Mouse (Mus musculus): ENCODE results near the gene Cacna2d2.
A peak's percentile ranks its signal among the peaks of the same experiment; 100 is the strongest.

The Cacna2d2 gene

DNA sequence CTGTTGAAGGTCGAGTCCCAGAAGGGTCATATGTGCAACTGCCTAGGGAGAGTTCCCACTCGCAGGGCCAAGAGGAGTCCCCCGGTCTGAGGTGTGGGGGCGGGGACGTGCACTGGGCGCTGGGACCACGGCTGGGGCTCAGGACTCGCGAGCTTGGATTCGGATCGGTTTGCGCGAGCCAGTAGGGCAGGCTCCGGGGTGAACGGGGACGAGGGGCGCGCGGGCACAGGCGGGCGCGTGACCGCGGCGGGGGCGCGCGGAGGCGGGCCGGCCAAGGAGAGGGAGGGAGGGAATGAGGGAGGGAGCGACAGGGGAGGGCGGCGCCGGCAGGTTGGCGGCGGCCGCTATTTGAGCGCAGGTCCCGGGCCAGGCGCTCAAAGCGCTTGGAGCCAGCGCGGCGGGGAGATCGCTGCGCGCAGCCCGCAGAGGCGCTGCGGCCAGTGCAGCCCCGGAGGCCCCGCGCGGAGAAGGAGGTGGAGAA, at the start of gene Cacna2d2:
Gene Cacna2d2, plus strand, starts transcription at position 122 of the 481 bp plus-strand sequence.
- DNase-seq (ENCODE audit: low read depth): no peak

DNA sequence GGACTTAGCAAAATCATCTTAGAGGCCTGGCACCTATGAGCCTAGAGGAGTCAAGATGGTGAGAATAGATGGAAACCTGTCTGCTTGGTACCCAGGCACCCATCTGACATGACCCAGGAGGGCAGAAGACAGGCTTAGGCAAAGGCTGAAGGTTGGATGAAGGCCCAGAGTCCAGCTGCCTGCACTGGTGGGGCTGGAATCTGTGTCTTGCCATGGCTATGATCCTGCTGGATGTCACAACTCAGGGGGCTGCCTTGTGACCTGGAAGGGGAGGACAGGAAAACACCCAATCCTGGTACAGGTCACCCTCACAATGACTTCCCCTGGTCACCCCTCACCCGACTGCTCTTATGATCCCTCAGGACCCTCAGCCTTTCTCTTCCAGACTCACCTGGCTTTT, 44.6 kb upstream of the Cacna2d2 start:
- DNase-seq (ENCODE audit: low read depth): no peak

DNA sequence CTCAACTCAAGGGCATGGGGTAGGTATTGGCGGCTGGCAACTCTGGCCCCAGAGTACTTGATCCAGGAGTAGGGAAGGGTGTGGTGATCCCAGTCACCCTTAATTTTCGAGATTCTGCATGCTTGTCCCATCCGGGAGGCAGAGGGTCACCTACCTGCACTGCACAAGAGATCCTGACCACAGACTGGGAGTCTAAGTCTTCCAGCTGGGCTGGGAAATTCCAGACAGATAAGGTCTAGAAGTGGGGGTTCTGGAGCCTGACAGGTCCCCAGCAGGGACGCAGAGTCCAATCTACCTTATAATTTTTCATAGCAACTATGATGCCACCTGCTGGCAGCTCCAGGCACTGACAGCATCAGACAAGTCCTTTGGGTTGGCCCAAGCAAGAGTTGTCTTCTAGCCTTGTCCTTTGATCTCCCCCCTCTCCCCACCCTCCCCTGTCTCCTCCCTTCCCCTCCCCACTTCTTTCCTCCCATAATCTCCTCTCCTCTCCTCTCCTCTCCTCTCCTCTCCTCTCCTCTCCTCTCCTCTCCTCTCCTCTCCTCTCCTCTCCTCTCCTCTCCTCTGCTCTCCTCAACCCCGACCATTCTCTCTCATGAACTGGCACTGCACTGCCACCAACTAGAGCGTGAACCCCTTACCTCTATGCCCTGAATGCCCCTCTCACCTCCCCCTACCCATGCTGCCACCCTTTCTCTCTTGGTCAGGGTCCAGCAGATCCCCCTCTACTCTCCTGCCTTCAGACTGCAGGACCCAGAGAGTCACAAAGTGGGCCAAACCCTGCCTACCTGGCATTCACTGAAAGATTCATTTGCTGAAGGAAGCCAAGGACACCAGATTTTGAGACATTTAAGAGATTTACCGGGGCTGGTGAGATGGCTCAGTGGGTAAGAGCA, 43.3 kb upstream of the Cacna2d2 start:
- DNase-seq (ENCODE audit: low read depth): peak; percentile 79

DNA sequence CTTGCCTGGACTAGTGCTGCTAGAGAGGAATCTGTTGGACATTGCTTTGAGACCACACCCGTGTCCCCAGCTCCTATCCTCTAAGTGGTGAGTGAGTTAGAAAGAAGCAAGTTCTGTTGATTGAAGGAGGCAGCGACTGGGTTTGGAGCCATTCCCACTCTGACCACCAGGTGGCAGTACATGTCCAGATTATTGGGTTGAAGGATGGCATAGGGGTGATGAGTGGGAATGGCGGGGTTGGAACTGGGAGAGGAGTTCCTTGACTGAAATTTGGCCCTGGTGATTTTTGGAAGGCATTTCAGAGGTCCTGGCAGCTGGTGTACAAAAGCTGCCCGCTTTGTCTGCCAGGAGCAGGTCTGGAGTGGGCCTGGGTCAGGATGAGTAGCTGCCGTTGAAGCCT, 41.8 kb upstream of the Cacna2d2 start:
- peak; percentile 61 for DNase-seq (ENCODE audit: low read depth)

DNA sequence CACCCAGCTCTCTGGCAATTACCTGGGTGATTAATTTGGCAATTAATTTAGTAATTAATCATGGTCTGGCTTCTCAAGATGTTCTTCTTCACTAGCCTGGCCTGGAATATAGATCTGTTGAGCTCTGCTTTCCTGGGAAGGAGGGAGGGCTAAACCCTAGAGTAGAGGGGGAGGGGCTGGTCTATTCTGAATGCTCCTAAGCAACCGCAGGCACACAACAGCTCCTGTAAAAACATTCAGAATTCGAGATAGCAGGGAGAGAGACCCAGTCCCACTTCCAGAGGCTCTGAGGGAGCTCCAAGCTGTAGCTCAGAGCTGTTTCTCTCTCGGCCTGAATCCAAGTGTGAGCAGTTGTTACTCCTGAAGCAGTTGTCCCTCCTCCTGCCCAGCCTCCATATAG, 38.4 kb upstream of the Cacna2d2 start:
- DNase-seq (ENCODE audit: low read depth): no peak

DNA sequence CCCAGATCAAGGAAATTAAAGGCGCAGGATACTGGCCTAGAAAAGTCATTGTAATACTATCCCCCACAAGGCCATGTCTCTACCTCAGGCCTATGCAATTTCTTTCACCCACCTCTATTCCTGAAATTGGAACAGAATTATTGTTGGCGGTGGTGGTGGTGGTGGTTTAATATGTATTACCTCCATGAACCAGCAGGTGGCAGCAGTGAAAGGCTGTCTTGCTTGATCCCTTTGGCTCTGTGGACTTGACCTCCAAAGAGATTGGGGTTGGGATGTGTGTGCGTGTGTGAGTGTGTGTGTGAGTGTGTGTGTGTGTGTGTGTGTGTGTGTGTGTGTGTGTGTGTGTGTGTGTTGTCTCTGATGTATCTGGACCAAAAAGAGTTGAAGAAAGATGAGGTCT, 32.8 kb upstream of the Cacna2d2 start:
- DNase-seq (ENCODE audit: low read depth): peak; percentile 44

DNA sequence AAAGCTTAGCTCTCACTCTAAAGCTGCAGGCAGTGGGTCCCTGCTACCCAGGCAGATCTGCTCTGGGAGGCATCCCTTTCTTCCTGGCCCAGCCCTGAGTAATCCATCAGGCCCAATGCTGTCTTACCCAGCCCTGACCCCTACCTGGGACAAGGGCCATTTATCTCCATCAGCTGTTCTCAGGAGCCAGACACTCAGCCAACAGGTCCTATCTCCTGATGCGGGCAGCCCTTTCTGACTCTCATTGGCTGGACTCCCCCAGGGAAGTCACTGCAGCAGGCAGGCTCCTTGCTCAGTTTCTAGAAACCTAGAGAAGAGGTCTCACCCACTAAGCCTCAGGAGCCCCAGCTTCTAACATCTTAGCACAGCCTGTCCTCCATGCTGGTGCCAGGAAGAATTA, 31.1 kb upstream of the Cacna2d2 start:
- DNase-seq (ENCODE audit: low read depth): no peak

- no peak for DNase-seq (ENCODE audit: low read depth)
These were observed 29.9 kb upstream of the Cacna2d2 start for GRCm38 (mm10) chr9:107369270-107370105.

DNA sequence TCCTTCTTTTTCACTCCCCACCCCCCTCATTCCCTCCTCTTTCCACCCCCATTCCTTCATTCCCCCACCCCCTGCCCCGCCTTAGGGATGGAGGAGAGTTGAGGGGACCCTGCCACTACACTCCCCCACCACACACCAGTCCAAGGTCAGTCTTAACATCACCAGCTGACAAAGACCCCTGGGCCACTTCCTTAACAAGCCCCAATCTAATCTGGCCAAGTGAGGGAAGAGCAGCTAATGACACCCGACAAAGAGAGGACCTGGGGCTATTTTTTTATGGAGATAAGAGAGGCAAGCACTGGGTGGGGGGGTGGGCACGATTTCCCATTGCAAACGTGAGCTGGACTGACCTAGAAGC, 29.3 kb upstream of the Cacna2d2 start:
- no peak for DNase-seq (ENCODE audit: low read depth)

DNA sequence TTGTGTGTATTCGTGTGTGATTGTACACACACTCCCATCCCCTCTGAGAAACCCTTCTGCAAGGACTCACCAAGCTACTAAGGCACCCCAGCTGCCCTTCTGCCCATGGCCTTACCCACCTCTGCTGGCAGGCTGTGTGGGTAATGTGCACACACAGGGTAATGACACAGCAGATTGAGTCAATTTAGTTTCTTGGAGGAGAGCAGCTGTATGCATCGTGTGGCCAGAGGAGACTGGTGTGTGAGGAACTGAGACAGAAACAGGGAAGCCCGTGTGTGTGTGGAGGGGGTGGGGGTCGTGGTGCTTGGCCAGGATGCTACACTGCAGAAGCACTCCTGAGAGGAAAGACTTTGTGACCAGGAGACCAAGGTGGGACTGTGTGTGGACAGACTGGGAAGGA, 27.0 kb upstream of the Cacna2d2 start:
- DNase-seq (ENCODE audit: low read depth): no peak

GRCm38 (mm10) chr9:107374623-107375022, 24.8 kb upstream of the Cacna2d2 start:
- DNase-seq (ENCODE audit: low read depth): no peak

DNA sequence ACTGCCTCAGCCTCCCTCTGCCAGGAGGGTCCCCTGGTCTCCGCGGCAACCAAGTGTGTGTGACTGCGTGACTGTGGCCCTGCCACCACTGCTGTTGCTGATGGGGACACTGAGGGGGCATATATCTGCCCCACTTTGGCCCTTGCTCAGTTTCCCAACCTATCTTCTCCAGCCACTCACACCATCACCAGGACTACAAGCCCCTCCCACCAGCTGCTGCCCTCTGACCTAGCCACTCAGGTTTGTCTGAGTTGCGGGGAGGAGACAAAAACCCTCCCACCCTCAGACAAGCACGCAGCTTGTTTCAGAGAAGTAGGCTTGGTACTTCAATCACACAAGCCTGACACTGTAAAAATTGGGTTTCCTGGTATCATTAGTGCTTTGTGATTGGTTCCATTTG, 24.0 kb upstream of the Cacna2d2 start:
- DNase-seq (ENCODE audit: low read depth): no peak

DNA sequence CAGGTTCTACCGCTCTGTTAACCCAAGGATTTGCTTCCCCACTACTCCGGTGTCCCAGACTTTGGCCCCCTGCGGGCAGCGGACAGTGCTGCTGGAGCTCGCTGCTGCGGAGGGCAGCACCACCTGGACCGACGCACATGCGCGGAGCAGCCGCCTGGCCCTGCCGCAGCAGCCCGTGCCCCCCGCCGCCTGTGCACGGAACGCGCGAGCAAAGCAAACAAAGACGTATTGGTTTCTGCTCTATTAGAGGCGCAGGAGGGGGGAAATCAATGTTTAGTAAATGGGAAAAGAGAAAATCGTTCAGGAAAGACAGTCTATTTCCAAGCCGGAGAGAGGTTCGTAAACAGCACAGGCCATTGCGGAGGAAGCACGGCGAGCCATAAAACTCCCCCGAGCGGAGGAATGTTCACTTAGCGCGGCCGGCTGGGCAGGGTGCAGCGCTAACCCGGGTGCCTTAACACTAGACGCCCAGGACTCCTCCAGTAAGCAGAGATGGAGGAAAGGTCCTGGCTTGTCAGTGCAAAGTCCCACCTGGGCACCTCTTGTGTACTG, 21.4 kb upstream of the Cacna2d2 start:
- DNase-seq (ENCODE audit: low read depth): no peak

GRCm38 (mm10) chr9:107381723-107382122, 17.7 kb upstream of the Cacna2d2 start:
- peak; percentile 9 for DNase-seq (ENCODE audit: low read depth)

- no peak for DNase-seq (ENCODE audit: low read depth)
These were observed 15.0 kb upstream of the Cacna2d2 start for GRCm38 (mm10) chr9:107384396-107384795.

GRCm38 (mm10) chr9:107386722-107387121, 12.7 kb upstream of the Cacna2d2 start:
- DNase-seq (ENCODE audit: low read depth): no peak

- DNase-seq (ENCODE audit: low read depth): no peak
These were observed 11.7 kb upstream of the Cacna2d2 start for GRCm38 (mm10) chr9:107387708-107388107.

DNA sequence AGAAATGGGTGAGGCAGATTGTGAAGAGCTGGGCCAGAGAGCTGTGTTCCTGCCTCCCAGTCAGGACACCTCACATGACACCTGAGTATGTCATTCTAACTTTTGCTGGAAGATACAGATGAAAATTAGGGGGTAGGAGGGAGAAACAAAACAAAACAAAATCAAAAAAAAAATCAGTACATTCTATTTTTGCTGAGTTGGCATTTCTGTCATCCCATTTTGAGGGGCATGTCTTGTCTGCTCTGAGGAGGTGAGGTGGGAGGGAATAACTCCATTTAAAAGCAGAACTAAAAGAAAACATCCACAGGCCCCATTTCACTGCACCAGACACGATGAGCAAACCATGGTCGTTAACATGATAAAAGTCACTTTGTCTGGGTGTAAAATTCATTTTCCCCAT, 11.1 kb upstream of the Cacna2d2 start:
- no peak for DNase-seq (ENCODE audit: low read depth)

DNA sequence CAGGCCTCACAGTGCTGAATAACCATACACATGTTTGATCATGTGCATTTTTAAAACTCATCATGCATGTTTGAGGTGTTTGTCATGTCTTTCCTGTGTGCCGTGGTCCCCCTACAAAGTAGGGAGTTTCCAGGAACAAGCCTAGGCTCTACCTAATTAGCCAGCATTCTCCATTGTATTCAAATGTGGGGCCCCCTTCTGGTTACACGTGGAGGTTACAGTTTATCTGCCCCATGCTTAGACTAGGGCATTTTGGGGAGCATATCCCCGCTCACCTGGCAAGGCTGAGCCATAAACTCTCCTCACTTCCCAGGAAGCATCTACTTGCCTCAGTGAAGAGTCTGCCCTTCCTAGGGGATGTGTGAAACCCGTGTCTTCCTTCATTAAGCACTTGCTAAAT, 3.0 kb upstream of the Cacna2d2 start:
- DNase-seq (ENCODE audit: low read depth): no peak

- DNase-seq (ENCODE audit: low read depth): no peak
These were observed 444 bp upstream of the Cacna2d2 start for GRCm38 (mm10) chr9:107398968-107399367.

DNA sequence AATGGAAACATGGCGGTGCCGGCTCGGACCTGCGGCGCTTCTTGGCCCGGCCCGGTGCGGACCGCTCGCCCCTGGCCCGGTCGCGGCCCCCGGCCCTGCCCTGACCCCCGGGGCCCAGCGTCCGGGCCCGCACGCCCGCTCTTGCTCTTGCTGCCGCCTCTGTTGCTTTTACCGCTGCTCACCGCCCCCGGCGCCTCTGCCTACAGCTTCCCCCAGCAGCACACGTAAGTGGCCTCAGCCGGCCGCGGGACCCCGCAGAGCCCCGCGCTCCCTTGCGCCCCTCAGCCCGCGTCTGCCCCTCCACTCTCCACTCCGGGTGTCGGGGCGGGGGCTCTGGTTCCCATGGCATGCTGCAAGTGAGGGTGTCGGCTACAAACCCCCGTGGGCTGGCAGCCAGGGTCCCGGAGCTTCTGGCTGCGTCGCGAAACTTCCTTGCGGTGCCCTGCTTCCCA, 674 bp downstream of the Cacna2d2 start:
- no peak for DNase-seq (ENCODE audit: low read depth)

DNA sequence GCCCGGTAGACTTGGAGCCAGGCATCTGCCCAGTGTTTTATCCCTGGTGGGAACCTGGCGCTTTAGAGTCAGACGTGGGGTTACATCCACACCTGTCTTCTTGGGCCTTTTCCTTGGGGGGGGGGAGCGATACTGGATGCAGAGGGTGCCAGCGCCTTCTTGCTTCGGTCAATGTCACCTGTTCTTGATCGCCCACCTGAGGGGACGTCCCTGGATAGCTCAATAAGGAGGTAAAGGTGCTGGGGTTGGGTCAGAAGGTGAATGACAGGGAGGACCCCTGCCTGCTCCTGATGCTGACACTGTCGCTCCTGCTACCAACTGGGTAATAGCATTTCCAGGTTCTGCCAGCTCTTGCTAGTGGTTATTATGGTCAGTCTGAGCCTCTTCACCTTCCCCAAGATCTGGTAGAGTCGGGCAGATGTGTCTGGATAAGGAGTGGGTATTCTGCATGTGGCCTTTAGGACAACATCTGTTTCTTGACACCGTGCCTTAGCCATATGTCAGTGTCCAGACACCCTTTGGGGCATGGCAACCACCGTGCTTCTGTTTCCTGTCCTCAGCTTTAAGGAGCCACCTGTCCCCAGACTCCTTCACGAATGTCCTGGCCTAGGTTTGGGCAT, 1.4 kb downstream of the Cacna2d2 start:
- DNase-seq (ENCODE audit: low read depth): no peak
